Mouse (Mus musculus): ENCODE measurements at regions not wholly inside any gene's neighbourhood (a gene's known extent, or its start where the extent isn't known, plus 50 kb on each side); places are given as distances from the start of the nearest gene placed in this dataset.

DNA sequence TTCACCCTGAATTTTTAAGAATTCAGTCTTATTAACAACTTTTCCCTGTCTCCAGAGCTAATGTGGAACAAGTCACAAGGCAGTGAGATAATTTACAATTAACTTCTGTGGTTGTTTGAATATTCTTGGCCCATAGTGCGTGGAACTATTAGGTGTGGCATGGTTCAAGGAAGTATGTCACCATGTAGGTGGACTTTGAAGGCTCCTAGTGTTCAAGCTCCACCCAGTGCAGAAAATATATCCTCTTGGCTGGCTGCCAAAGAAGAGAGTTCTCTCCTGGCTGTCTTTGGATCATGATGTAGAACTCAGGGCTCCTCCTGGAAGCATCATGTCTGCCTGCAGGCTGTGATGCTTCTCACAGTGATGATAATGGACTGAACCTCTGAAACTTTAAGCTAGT, 268.9 kb upstream of the Rarb start:
- TF ChIP-seq MEF2A (IDR thresholded peaks at IDR 0.05; ENCODE audit: borderline replicate concordance, low read depth, low read length) (no peak), MAFK (IDR thresholded peaks at IDR 0.05; ENCODE audit: insufficient replicate concordance, low read length) (no peak), POLR2A (IDR thresholded peaks at IDR 0.05; ENCODE audit: low read depth, low read length) (no peak), PAX5 (IDR thresholded peaks at IDR 0.05; ENCODE audit: low read length) (no peak), CTCF (conservative IDR thresholded peaks at IDR 0.05 in 1 of 2, IDR thresholded peaks at IDR 0.05 in 1 of 2; ENCODE audit: low read depth in 2 of 2, low read length in 2 of 2) (no peak), E2F4 (IDR thresholded peaks at IDR 0.05; ENCODE audit: insufficient replicate concordance, low read depth, low read length) (no peak), IRF4 (IDR thresholded peaks at IDR 0.05; ENCODE audit: low read depth, low read length) (no peak), BHLHE40 (IDR thresholded peaks at IDR 0.05; ENCODE audit: low read depth, low read length) (no peak), MYC (IDR thresholded peaks at IDR 0.05; ENCODE audit: low read depth, low read length) (no peak), ZMIZ1 (IDR thresholded peaks at IDR 0.05; ENCODE audit: low read depth, low read length) (no peak), TBP (conservative IDR thresholded peaks at IDR 0.05; ENCODE audit: low read depth, low read length) (no peak), NRF1 (IDR thresholded peaks at IDR 0.05; ENCODE audit: low read depth, low read length) (no peak)

All from CH12.LX (cell line).